Mouse (Mus musculus) MEL (cell line): Measurements from ENCODE around the gene Ndufaf3.

Source experiments
- CTCF ChIP-seq, 3 experiments: IDR thresholded peaks in 2 of 3; conservative IDR thresholded peaks in 1 of 3; 2 replicates each; pipeline ENCODE4 v1.5.1; 2011 to 2012; ENCODE audit warnings: low read length in 3 of 3, low read depth in 2 of 3, mild to moderate bottlenecking in 2 of 3, improper control_type of control experiment in 1 of 3, inconsistent platforms in 1 of 3, mixed read lengths in 1 of 3, moderate library complexity in 1 of 3; ENCODE audit not compliant: control insufficient read depth in 1 of 3, insufficient read depth in 1 of 3, poor library complexity in 1 of 3, severe bottlenecking in 1 of 3
- E2F4 ChIP-seq: IDR thresholded peaks from 2 replicates; pipeline ENCODE4 v1.6.1; 2011; ENCODE audit warnings: low read depth, low read length, improper control_type of control experiment, borderline replicate concordance
- MXI1 ChIP-seq: IDR thresholded peaks from 2 replicates; pipeline ENCODE4 v1.6.1; 2011; ENCODE audit warnings: mild to moderate bottlenecking, low read depth, low read length, improper control_type of control experiment
- POLR2A ChIP-seq, 2 experiments: IDR thresholded peaks; 2 replicates each; pipeline ENCODE4 v1.6.1; 2011 to 2012; ENCODE audit warnings: low read length in 2 of 2, mild to moderate bottlenecking in 2 of 2, control low read depth in 1 of 2, improper control_type of control experiment in 1 of 2, low read depth in 1 of 2, moderate library complexity in 1 of 2; ENCODE audit not compliant: control insufficient read depth in 1 of 2, insufficient read depth in 1 of 2, poor library complexity in 1 of 2
- SIN3A ChIP-seq: IDR thresholded peaks from 2 replicates; pipeline ENCODE4 v1.6.1; 2012; ENCODE audit warnings: low read length, improper control_type of control experiment, inconsistent platforms
- SMC3 ChIP-seq: IDR thresholded peaks from 2 replicates; pipeline ENCODE4 v1.6.1; 2011; ENCODE audit warnings: low read depth, low read length, improper control_type of control experiment
- TCF12 ChIP-seq: IDR thresholded peaks from 2 replicates; pipeline ENCODE4 v1.6.1; 2014; ENCODE audit warnings: low read depth, mild to moderate bottlenecking, inconsistent platforms, low read length, improper control_type of control experiment, moderate library complexity
- UBTF ChIP-seq: IDR thresholded peaks from 2 replicates; pipeline ENCODE4 v1.6.1; 2012; ENCODE audit warnings: low read depth, mild to moderate bottlenecking, inconsistent platforms, low read length, improper control_type of control experiment, moderate library complexity, borderline replicate concordance; ENCODE audit not compliant: insufficient read depth
- ZMIZ1 ChIP-seq: IDR thresholded peaks from 2 replicates; pipeline ENCODE4 v1.6.1; 2012; ENCODE audit warnings: low read depth, mild to moderate bottlenecking, inconsistent platforms, low read length, improper control_type of control experiment, moderate library complexity

DNA sequence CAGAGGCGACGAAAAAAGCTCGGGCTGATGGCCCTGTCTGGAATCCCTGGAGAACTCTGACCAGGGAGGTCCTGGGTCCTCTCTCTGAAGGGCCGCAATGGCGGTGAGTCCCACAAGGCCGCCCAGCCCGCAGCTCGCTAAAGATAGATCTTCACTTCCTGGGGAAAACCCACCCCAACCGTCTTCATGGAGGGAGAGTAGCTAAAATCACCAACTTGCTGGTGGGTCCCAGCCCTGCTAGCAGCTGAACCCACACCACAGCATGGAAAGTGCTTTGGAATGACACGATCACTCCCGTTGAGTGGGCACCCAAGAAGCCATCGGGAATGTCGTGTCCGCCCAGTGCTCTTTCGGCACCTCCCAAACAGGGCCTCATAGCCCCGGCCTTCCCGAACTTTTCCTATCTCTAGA is 1.3 kb upstream of the Ndufaf3 start:
- no peak for TF ChIP-seq CTCF (IDR thresholded peaks at IDR 0.05 in 2 of 3, conservative IDR thresholded peaks at IDR 0.05 in 1 of 3; ENCODE audit: control insufficient read depth in 1 of 3, insufficient read depth in 1 of 3, low read depth in 2 of 3, low read length in 3 of 3, poor library complexity in 1 of 3, severe bottlenecking in 1 of 3)
- TF ChIP-seq POLR2A (IDR thresholded peaks at IDR 0.05; ENCODE audit: control insufficient read depth in 1 of 2, insufficient read depth in 1 of 2, low read depth in 1 of 2, low read length in 2 of 2, poor library complexity in 1 of 2) = no peak
- no peak for TF ChIP-seq MXI1
- TF ChIP-seq E2F4 = no peak
- no peak for TF ChIP-seq SIN3A
- no peak; the same call in 1 of the 2 replicates for TF ChIP-seq SMC3
- TF ChIP-seq ZMIZ1 = no peak
- TF ChIP-seq TCF12 = no peak
- TF ChIP-seq UBTF = no peak
